Mouse (Mus musculus) ovary, postnatal 36 days (tissue): ENCODE measurements at regions not wholly inside any gene's neighbourhood (a gene's known extent, or its start where the extent isn't known, plus 50 kb on each side); places are given as distances from the start of the nearest gene placed in this dataset.

ENCODE experiments used
- DNase-seq: peaks from one replicate; pipeline ENCODE4 v3.0.0; 2022; ENCODE audit warnings: low spot score, mixed read lengths

GRCm38 (mm10) chr15:69222391-69222790, 2721.7 kb upstream of the Lrrc6 start:
- no peak for DNase-seq
